Mouse (Mus musculus) monocyte, adult 2 months (primary cell): ENCODE results near the gene Plac9a.

ENCODE experiments used
- DNase-seq, 2 experiments: peaks; one replicate each; pipeline ENCODE4 v3.0.0; 2022; ENCODE audit warnings: low spot score in 2 of 2, low read depth in 1 of 2

The Plac9a gene

GRCm38 (mm10) chr14:25839791-25840190 is 63.1 kb downstream of the Plac9a start:
- no peak for DNase-seq

DNA sequence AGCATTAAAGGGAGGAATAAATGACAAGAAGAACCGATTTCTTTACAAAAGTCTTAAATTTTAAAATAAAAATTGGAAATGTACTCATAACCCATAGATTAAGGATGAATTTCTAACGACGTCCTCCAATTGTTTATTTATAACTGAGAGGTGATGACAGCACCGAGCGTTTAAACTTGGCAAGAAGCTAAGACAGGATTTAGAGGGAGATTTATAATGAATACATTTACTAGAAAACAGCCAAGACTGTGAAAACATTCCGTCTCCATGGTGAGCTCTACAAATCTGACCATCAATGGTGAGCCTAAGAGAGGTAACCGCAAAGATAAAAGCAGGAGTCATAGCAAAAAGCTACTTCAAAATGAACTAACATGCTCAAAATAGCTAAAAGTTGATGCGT is 64.5 kb downstream of the Plac9a start:
- DNase-seq = no peak
